Mouse (Mus musculus) megakaryocyte, embryonic 14.5 days (primary cell): ENCODE measurements around the gene Pknox2. TPM values are rescaled to one million over a fixed set of nuclear protein-coding genes. Genes with fewer than 3 reads are reported as not detected.

Source experiments
- H3K27me3 ChIP-seq: replicated peaks from 2 replicates; pipeline ENCODE3; 2012; ENCODE audit warnings: inconsistent platforms
- H3K36me3 ChIP-seq: replicated peaks from 2 replicates; pipeline ENCODE3; 2012; ENCODE audit warnings: low read length, inconsistent platforms, mixed read lengths
- H3K4me1 ChIP-seq: 2 replicates; pipeline ENCODE4 v1.6.1; 2012; ENCODE audit warnings: inconsistent platforms
- H3K4me3 ChIP-seq: replicated peaks from 2 replicates; pipeline ENCODE3; 2012; ENCODE audit warnings: moderate library complexity, mild to moderate bottlenecking, inconsistent platforms
- H3K9me3 ChIP-seq: 2 replicates; pipeline ENCODE4 v1.6.1; 2012; ENCODE audit warnings: inconsistent platforms
- FLI1 ChIP-seq: IDR thresholded peaks from 2 replicates; pipeline ENCODE4 v1.6.1; 2012; ENCODE audit warnings: low read length, inconsistent platforms, mixed read lengths
- GATA1 ChIP-seq: IDR thresholded peaks from 3 replicates; pipeline ENCODE4 v1.6.1; 2012; ENCODE audit warnings: mixed read lengths, low read length, inconsistent platforms, borderline replicate concordance
- polyA plus RNA-seq: library from polyadenylated mRNA; stranded (reverse); fragments of >175 nt; gene quantifications from 2 replicates; pipeline ENCODE4 v1.2.3, GENCODE M21; 2012; ENCODE audit warnings: low replicate concordance; ENCODE audit not compliant: insufficient read depth

Pknox2 gene
- polyA plus RNA-seq, 1 experiment = 0.06 TPM

DNA sequence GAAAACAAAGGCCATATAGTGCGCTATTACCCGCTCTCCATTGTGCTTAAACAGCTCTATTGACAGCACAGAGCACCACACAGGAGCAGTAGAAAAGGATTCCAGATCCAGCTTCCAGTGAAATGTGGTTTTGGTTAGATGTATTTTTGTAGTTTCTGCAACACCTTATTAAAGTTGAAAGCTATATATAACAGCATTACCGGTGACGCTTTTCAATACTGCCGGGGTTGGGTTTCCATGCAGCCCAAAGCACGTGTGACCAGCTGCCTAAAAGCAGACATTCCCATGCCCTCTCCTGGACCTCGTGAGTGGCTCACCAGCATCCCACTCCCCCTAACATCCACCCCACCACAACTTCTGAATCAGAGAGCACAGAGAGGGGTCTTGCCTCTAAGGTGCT, 23.8 kb downstream of the Pknox2 start:
- Histone ChIP-seq H3K27me3 (peaks cover 35% of the 10 kb centered on the region), H3K9me3 (no peaks in the 10 kb centered on the region), H3K4me3 (no peak overlapping the region), H3K36me3 (no peaks in the 10 kb centered on the region), H3K4me1 (no peaks in the 10 kb centered on the region)
- TF ChIP-seq GATA1 = no peak
- TF ChIP-seq FLI1 = no peak

DNA sequence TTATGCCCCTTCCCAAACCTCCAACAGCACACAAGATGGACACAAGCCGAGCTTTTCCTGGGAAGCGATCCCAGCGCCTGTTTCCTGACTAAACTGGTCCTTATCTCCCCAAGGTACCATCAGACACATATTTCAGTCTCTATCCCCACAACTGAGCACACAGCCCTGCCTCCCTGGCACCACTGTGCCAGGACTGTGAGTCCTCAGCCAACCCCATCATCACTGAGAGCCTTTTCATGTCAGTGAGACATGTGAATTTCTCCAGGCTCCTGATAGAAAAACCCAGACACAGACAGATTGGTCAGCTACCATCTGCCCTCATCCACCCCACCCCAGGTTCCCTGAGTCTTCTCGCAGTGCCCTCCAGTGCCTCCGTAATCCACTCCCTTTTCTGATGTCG, 24.2 kb downstream of the Pknox2 start:
- Histone ChIP-seq H3K4me3 (no peak overlapping the region), H3K9me3 (no peaks in the 10 kb centered on the region), H3K27me3 (peaks cover 35% of the 10 kb centered on the region), H3K36me3 (no peaks in the 10 kb centered on the region), H3K4me1 (no peaks in the 10 kb centered on the region)
- TF ChIP-seq GATA1 = no peak
- no peak for TF ChIP-seq FLI1

DNA sequence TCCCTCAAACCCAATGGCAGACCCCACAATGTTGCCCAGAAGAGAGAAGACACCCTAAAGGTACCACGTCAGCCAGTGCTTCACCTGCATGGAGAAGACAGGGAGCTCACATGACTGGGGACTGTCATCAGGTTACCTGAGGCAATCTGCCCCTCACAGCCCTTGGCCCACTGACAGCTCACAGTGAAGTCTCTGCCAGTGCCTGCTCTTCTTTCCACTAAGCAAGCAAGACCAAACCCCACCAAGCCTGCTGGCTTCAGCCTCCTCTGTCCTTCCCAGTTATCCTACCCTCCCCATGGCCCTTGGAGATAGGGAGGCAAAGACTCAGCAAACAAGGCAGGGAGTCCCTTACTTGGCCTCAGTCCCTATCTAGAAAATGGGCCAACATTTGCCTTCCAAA, 24.8 kb downstream of the Pknox2 start:
- TF ChIP-seq FLI1 (no peak), GATA1 (no peak)
- no peak overlapping the region for H3K4me3 ChIP-seq
- peaks cover 37% of the 10 kb centered on the region for H3K27me3 ChIP-seq
- H3K4me1 ChIP-seq = no peaks in the 10 kb centered on the region
- H3K9me3 ChIP-seq = no peaks in the 10 kb centered on the region
- no peaks in the 10 kb centered on the region for H3K36me3 ChIP-seq

DNA sequence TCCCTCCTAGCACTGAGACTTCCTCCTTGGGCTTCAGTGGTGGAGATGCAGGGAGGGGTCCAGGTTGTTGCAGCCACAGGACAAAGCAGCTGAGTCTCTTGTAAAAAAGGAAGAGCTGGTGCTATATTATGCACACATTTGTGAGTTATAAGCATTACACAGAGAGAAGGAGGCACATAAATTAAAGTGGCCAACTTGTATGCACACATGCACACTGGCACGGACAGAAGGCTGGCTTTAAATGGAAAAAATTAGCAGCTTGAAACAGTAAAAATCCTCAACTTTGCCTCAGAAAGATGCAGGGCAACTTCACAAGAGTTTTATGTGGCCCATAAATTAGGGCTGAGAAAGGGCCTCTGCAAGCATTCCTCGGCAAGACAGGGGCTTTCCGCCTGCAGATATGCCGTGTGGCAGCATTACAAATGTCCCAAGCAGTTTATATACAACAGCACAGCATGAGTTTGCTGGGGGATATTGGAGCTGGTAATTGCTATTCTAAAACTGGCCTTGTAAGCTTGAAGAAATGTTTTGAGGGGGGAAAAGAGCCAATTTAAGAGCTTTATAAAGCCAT, 25.4 kb downstream of the Pknox2 start:
- TF ChIP-seq FLI1 (no peak), GATA1 (no peak)
- Histone ChIP-seq H3K4me3 (no peak overlapping the region), H3K36me3 (no peaks in the 10 kb centered on the region), H3K27me3 (peaks cover 37% of the 10 kb centered on the region), H3K9me3 (no peaks in the 10 kb centered on the region), H3K4me1 (no peaks in the 10 kb centered on the region)

DNA sequence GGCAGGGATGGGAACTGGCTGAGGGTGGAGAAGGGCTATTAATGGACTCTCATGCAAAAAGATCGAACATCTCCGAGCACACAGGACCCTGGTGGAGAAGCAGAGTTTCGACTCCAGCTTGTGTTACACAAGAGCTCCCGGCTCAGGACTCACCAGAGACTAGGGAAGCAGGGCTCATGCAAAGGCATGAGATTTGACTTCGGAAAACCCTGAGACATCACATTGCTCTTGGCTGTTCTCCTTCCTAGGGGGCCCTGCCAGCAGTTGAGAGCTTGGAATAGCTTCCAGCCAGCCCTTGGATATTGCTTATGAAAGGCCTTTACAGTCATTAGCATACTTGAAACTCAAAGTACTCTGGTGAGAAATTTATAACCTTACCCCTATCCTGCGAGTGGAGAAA, 26.4 kb downstream of the Pknox2 start:
- H3K9me3 ChIP-seq = no peaks in the 10 kb centered on the region
- H3K27me3 ChIP-seq = peaks cover 34% of the 10 kb centered on the region
- no peaks in the 10 kb centered on the region for H3K36me3 ChIP-seq
- H3K4me3 ChIP-seq = no peak overlapping the region
- H3K4me1 ChIP-seq = no peaks in the 10 kb centered on the region
- TF ChIP-seq GATA1 (no peak), FLI1 (no peak)

DNA sequence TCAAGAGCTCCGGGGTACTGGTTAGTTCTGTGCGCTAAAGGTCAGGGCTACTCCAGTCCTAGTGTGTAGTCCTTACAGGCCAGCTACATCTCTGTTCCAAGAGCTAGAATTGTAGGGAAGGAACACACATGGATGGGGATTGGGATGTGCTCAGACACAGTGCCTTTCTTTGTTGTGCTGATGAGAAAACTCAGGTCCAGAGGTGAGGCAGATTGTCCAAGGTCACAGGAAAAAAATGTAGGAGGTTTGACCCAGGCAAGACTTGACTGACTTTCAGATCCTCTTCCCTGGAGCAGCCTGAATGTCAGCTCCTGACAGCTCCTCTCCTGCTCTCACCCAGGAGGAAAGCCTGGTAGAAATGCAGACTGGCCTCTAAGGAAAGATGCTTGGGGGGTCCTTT, 29.7 kb downstream of the Pknox2 start:
- Histone ChIP-seq H3K9me3 (no peaks in the 10 kb centered on the region), H3K27me3 (peaks cover 37% of the 10 kb centered on the region), H3K36me3 (no peaks in the 10 kb centered on the region), H3K4me1 (no peaks in the 10 kb centered on the region), H3K4me3 (no peak overlapping the region)
- TF ChIP-seq FLI1 (no peak), GATA1 (no peak)

DNA sequence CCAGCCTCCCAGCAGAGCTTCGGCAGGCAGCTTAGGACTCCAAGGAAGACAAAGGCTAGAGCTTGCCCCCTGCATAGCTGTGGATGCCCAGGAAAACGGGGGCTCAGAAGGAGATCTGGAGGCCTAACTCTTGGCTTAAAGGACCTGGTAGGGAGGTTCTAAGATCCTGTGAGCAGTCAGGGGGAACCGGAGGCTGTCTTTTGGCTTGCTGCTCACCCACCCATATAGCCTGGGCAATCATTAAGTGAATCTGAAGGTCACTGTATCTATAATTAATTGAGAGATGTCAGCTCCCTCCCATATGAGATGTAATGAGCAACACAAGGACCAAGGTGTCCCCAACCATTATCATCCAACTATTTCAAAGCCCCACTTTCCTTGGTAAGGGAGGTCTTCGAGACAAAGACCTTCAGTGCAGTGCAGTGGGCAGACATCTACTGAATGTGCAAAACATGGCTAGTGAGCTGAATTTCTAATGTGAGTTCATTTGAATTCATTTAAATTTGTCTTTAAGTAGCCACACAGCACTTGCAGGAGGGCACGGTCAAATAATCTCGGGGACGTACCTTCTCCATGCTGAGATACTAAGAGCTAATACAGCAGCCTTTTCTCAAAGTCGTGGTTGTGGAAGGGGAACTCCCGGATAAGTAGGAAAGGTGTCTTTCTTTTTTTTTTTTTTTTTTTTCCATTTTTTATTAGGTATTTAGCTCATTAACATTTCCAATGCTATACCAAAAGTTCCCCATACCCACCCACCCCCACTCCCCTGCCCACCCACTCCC, 30.4 kb downstream of the Pknox2 start:
- H3K4me1 ChIP-seq = no peaks in the 10 kb centered on the region
- no peaks in the 10 kb centered on the region for H3K36me3 ChIP-seq
- no peak overlapping the region for H3K4me3 ChIP-seq
- H3K9me3 ChIP-seq = no peaks in the 10 kb centered on the region
- peaks cover 31% of the 10 kb centered on the region for H3K27me3 ChIP-seq
- TF ChIP-seq FLI1 = no peak
- no peak for TF ChIP-seq GATA1

DNA sequence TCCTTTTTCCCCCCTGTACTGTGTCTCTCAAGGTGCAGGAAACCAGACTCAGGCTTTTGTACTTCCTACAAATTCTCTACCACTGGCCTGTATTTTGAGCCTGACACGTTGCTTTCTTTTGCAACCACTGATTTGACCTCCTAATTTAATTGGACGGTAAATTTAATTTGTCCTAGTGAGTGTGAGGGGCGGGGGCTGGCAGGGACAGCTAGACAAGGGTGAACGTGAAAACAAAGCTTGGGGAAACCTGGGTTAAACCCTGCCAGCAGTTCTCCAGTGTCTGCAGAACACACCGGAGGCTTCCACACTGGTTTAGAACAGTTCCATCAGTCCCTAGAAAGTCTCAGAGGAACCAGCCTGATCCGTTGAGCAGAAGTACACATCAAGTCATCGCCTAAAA, 31.4 kb downstream of the Pknox2 start:
- Histone ChIP-seq H3K4me3 (no peak overlapping the region), H3K36me3 (no peaks in the 10 kb centered on the region), H3K9me3 (no peaks in the 10 kb centered on the region), H3K4me1 (no peaks in the 10 kb centered on the region), H3K27me3 (peaks cover 26% of the 10 kb centered on the region)
- TF ChIP-seq FLI1 (no peak), GATA1 (no peak)

DNA sequence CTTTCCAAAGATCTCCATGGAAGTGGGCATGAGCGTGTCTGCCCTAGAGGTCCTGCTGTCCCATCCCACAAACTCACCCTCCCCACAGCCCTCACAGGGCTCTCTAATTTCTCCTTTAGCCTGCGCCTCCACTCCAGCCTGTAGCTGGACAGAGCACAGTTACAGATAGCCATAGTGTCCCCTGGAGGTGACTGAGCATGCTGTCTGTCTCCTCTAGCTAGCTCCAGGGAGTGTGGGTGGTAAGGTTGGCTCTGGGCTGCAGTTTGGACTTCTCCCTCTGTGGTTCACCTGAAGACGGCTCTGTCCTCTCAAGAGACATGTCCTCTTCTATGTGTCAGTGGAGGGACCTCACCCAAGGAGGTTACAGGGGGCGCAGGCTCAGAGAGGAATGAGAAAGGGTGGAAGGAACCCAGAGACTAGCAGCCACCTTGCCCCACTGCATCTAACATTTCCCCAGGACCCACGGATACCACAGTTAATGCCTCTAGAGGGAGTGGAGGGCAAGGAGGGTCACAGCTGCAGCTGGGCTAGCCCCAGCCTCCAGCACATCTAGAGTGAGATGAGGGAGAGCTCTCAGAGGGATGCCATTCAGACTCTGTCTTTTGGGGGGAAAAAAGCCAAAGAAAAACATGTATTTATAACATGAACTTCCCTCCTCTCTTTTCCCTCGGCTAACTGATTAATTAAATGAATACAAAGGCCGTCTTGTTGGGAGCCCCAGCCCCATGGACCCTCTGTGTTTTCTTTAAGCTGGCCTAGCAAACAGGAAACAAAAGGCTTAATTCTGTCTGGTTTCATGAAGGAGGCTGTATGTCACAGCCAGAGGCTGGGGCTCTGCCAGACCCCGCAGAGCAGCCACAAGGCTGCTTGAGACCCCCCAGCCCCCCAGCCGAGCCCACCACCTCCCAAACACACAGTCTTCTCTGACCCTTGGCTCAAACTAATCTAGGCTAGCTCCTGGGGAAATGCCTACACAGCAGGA, 32.6 kb downstream of the Pknox2 start:
- no peaks in the 10 kb centered on the region for H3K36me3 ChIP-seq
- no peaks in the 10 kb centered on the region for H3K9me3 ChIP-seq
- TF ChIP-seq FLI1 (no peak), GATA1 (no peak)
- no peaks in the 10 kb centered on the region for H3K4me1 ChIP-seq
- peaks cover 21% of the 10 kb centered on the region for H3K27me3 ChIP-seq
- no peak overlapping the region for H3K4me3 ChIP-seq
